Mouse (Mus musculus): ENCODE measurements around the gene Adad2. TPM values are rescaled to one million over a fixed set of nuclear protein-coding genes. Genes with fewer than 3 reads are reported as not detected.

Gene Adad2
- polyA plus RNA-seq, 1 experiment from 2014 or later = not detected

- Histone ChIP-seq H3K27ac (replicated peaks) (no peak overlapping the region), H3K4me2 (no peak overlapping the region), H3K27me3 (peaks cover 19% of the 10 kb centered on the region), H3K9ac (no peak overlapping the region), H3K4me1 (replicated peaks) (no peaks in the 10 kb centered on the region), H3K9me3 (replicated peaks) (no peaks in the 10 kb centered on the region), H3K4me3 (replicated peaks) (no peak overlapping the region), H3K36me3 (replicated peaks) (no peaks in the 10 kb centered on the region)
- ATAC-seq (ENCODE audit: insufficient read depth) = no peak
- 45% methylated on average over 7 of the region's 7 CpGs for WGBS (ENCODE audit: insufficient replicate concordance)
Measured at GRCm38 (mm10) chr8:119639798-119640197, 27.3 kb downstream of the Adad2 start.

GRCm38 (mm10) chr8:119641058-119641457 lies 28.5 kb downstream of the Adad2 start:
- Histone ChIP-seq H3K4me3 (replicated peaks) (no peak overlapping the region), H3K9ac (no peak overlapping the region), H3K36me3 (replicated peaks) (no peaks in the 10 kb centered on the region), H3K27ac (replicated peaks) (no peak overlapping the region), H3K4me2 (no peak overlapping the region), H3K9me3 (replicated peaks) (no peaks in the 10 kb centered on the region), H3K27me3 (peaks cover 7% of the 10 kb centered on the region), H3K4me1 (replicated peaks) (no peaks in the 10 kb centered on the region)
- ATAC-seq (ENCODE audit: insufficient read depth) = no peak
- 49% methylated on average over 5 of the region's 5 CpGs for WGBS (ENCODE audit: insufficient replicate concordance)

- Histone ChIP-seq H3K36me3 (replicated peaks) (no peaks in the 10 kb centered on the region), H3K9me3 (replicated peaks) (no peaks in the 10 kb centered on the region), H3K4me2 (no peak overlapping the region), H3K4me1 (replicated peaks) (no peaks in the 10 kb centered on the region), H3K4me3 (replicated peaks) (no peak overlapping the region), H3K27me3 (no peaks in the 10 kb centered on the region), H3K27ac (replicated peaks) (no peak overlapping the region), H3K9ac (no peak overlapping the region)
- ATAC-seq (ENCODE audit: insufficient read depth) = no peak
- 72% methylated on average over 1 of the region's 1 CpGs for WGBS (ENCODE audit: insufficient replicate concordance)
Measured at GRCm38 (mm10) chr8:119642960-119643359, 30.4 kb downstream of the Adad2 start.

- Histone ChIP-seq H3K27ac (replicated peaks) (no peak overlapping the region), H3K9ac (no peak overlapping the region)
- WGBS (ENCODE audit: insufficient replicate concordance) = 84% methylated on average over 17 of the region's 17 CpGs
Measured at GRCm38 (mm10) chr8:119644429-119644960, 31.9 kb downstream of the Adad2 start.

GRCm38 (mm10) chr8:119644981-119645597 lies 32.5 kb downstream of the Adad2 start:
- no peak overlapping the region for H3K27ac ChIP-seq (replicated peaks)
- no peaks in the 10 kb centered on the region for H3K4me1 ChIP-seq (replicated peaks)
- no peak overlapping the region for H3K4me3 ChIP-seq (replicated peaks)
- no peaks in the 10 kb centered on the region for H3K36me3 ChIP-seq (replicated peaks)
- H3K27me3 ChIP-seq = no peaks in the 10 kb centered on the region
- no peak for ATAC-seq (ENCODE audit: insufficient read depth)
- H3K9me3 ChIP-seq (replicated peaks) = no peaks in the 10 kb centered on the region
- WGBS (ENCODE audit: insufficient replicate concordance) = 71% methylated on average over 18 of the region's 18 CpGs
- H3K9ac ChIP-seq = no peak overlapping the region
- no peak overlapping the region for H3K4me2 ChIP-seq

More at GRCm38 (mm10) chr8:119644429-119644960, 31.9 kb downstream of the Adad2 start:
- H3K27me3 ChIP-seq = no peaks in the 10 kb centered on the region
- H3K9me3 ChIP-seq (replicated peaks) = no peaks in the 10 kb centered on the region
- ATAC-seq (ENCODE audit: insufficient read depth) = no peak
- H3K4me2 ChIP-seq = no peak overlapping the region
- no peaks in the 10 kb centered on the region for H3K4me1 ChIP-seq (replicated peaks)
- H3K4me3 ChIP-seq (replicated peaks) = no peak overlapping the region
- H3K36me3 ChIP-seq (replicated peaks) = no peaks in the 10 kb centered on the region

- ATAC-seq (ENCODE audit: insufficient read depth) = no peak
- H3K4me1 ChIP-seq (replicated peaks) = no peaks in the 10 kb centered on the region
- H3K4me3 ChIP-seq (replicated peaks) = no peak overlapping the region
- no peaks in the 10 kb centered on the region for H3K27me3 ChIP-seq
- H3K4me2 ChIP-seq = no peak overlapping the region
- H3K9me3 ChIP-seq (replicated peaks) = no peaks in the 10 kb centered on the region
- 57% methylated on average over 3 of the region's 3 CpGs for WGBS (ENCODE audit: insufficient replicate concordance)
- no peaks in the 10 kb centered on the region for H3K36me3 ChIP-seq (replicated peaks)
- H3K9ac ChIP-seq = no peak overlapping the region
- H3K27ac ChIP-seq (replicated peaks) = no peak overlapping the region
Measured at GRCm38 (mm10) chr8:119646197-119646596, 33.6 kb downstream of the Adad2 start.

- Histone ChIP-seq H3K9me3 (replicated peaks) (no peaks in the 10 kb centered on the region), H3K27me3 (no peaks in the 10 kb centered on the region), H3K4me1 (replicated peaks) (no peaks in the 10 kb centered on the region), H3K4me3 (replicated peaks) (no peak overlapping the region), H3K4me2 (no peak overlapping the region), H3K27ac (replicated peaks) (no peak overlapping the region), H3K36me3 (replicated peaks) (no peaks in the 10 kb centered on the region), H3K9ac (no peak overlapping the region)
- WGBS (ENCODE audit: insufficient replicate concordance) = 61% methylated on average over 7 of the region's 7 CpGs
- no peak for ATAC-seq (ENCODE audit: insufficient read depth)
Measured at GRCm38 (mm10) chr8:119646846-119647245, 34.3 kb downstream of the Adad2 start.

GRCm38 (mm10) chr8:119651324-119651723 lies 38.8 kb downstream of the Adad2 start:
- Histone ChIP-seq H3K36me3 (replicated peaks) (no peaks in the 10 kb centered on the region), H3K4me2 (no peak overlapping the region), H3K9ac (no peak overlapping the region), H3K9me3 (replicated peaks) (no peaks in the 10 kb centered on the region), H3K4me3 (replicated peaks) (no peak overlapping the region), H3K27ac (replicated peaks) (no peak overlapping the region), H3K27me3 (no peaks in the 10 kb centered on the region), H3K4me1 (replicated peaks) (no peaks in the 10 kb centered on the region)
- WGBS (ENCODE audit: insufficient replicate concordance) = 44% methylated on average over 2 of the region's 2 CpGs
- no peak for ATAC-seq (ENCODE audit: insufficient read depth)

GRCm38 (mm10) chr8:119656709-119657464 lies 44.3 kb downstream of the Adad2 start:
- no peak overlapping the region for H3K4me2 ChIP-seq
- 0 out of 2 replicates have a peak, but pooled peaks cover under 1% of the 10 kb centered on the region for H3K27me3 ChIP-seq
- H3K9me3 ChIP-seq (replicated peaks) = no peaks in the 10 kb centered on the region
- H3K36me3 ChIP-seq (replicated peaks) = no peaks in the 10 kb centered on the region
- no peak overlapping the region for H3K4me3 ChIP-seq (replicated peaks)
- H3K27ac ChIP-seq (replicated peaks) = no peak overlapping the region
- H3K4me1 ChIP-seq (replicated peaks) = no peaks in the 10 kb centered on the region
- H3K9ac ChIP-seq = no peak overlapping the region
- no peak for ATAC-seq (ENCODE audit: insufficient read depth)
- 39% methylated on average over 5 of the region's 5 CpGs for WGBS (ENCODE audit: insufficient replicate concordance)

- H3K4me1 ChIP-seq (replicated peaks) = no peaks in the 10 kb centered on the region
- no peaks in the 10 kb centered on the region for H3K9me3 ChIP-seq (replicated peaks)
- no peak overlapping the region for H3K9ac ChIP-seq
- WGBS (ENCODE audit: insufficient replicate concordance) = 24% methylated on average over 9 of the region's 9 CpGs
- ATAC-seq (ENCODE audit: insufficient read depth) = peak; percentile 34; the same call in 1 of the 2 replicates
- no peak overlapping the region for H3K27ac ChIP-seq (replicated peaks)
- H3K27me3 ChIP-seq = peaks cover 13% of the 10 kb centered on the region; the same call in 1 of the 2 replicates
- no peak overlapping the region for H3K4me2 ChIP-seq
- H3K36me3 ChIP-seq (replicated peaks) = no peaks in the 10 kb centered on the region
- no peak overlapping the region for H3K4me3 ChIP-seq (replicated peaks)
Measured at GRCm38 (mm10) chr8:119661081-119661480, 48.5 kb downstream of the Adad2 start.

- peaks cover 21% of the 10 kb centered on the region for H3K27me3 ChIP-seq
- no peak overlapping the region for H3K4me2 ChIP-seq
Measured at GRCm38 (mm10) chr8:119661892-119662291, 49.3 kb downstream of the Adad2 start.

More at GRCm38 (mm10) chr8:119661892-119662291, 49.3 kb downstream of the Adad2 start:
- Histone ChIP-seq H3K9ac (no peak overlapping the region), H3K4me1 (replicated peaks) (no peaks in the 10 kb centered on the region), H3K9me3 (replicated peaks) (no peaks in the 10 kb centered on the region), H3K4me3 (replicated peaks) (no peak overlapping the region), H3K36me3 (replicated peaks) (no peaks in the 10 kb centered on the region), H3K27ac (replicated peaks) (no peak overlapping the region)
- ATAC-seq (ENCODE audit: insufficient read depth) = no peak
- 52% methylated on average over 6 of the region's 6 CpGs for WGBS (ENCODE audit: insufficient replicate concordance)

All from liver, embryonic 15.5 days (tissue).